Mouse (Mus musculus) ES-Bruce4 (cell line): ENCODE data around the gene Uso1. TPM values are rescaled to one million over a fixed set of nuclear protein-coding genes. Genes with fewer than 3 reads are reported as not detected.
"Not testable (repeated sequence)": the region's sequence is repeated elsewhere in the genome, so short reads cannot be mapped to it uniquely, and the experiment has no call there.

ENCODE experiments used
- H3K27ac ChIP-seq: 2 replicates; pipeline ENCODE4 v1.5.1; 2012; ENCODE audit warnings: low read length, inconsistent platforms; ENCODE audit not compliant: insufficient read depth
- H3K27me3 ChIP-seq: 2 replicates; pipeline ENCODE4 v1.6.1; 2012; ENCODE audit warnings: mild to moderate bottlenecking, low read length, inconsistent platforms; ENCODE audit not compliant: control insufficient read depth, poor library complexity, insufficient read depth, severe bottlenecking
- H3K36me3 ChIP-seq: 2 replicates; pipeline ENCODE4 v1.6.1; 2012; ENCODE audit warnings: inconsistent platforms, mild to moderate bottlenecking, low read length, moderate library complexity; ENCODE audit not compliant: control insufficient read depth, poor library complexity, insufficient read depth, severe bottlenecking
- H3K4me1 ChIP-seq: one replicate; pipeline ENCODE4 v1.8.1; 2011; ENCODE audit warnings: low read length; ENCODE audit not compliant: control insufficient read depth, insufficient read depth
- H3K4me3 ChIP-seq: 2 replicates; pipeline ENCODE4 v1.5.1; 2011; ENCODE audit warnings: low read depth, mild to moderate bottlenecking, low read length
- H3K9ac ChIP-seq: 2 replicates; pipeline ENCODE4 v1.6.1; 2012; ENCODE audit warnings: low read depth, mild to moderate bottlenecking, inconsistent platforms; ENCODE audit not compliant: poor library complexity, severe bottlenecking
- H3K9me3 ChIP-seq: replicated peaks from 2 replicates; pipeline ENCODE4 v1.6.1; 2012; ENCODE audit warnings: mild to moderate bottlenecking, low read length, inconsistent platforms; ENCODE audit not compliant: control insufficient read depth, poor library complexity, insufficient read depth, severe bottlenecking
- CTCF ChIP-seq: IDR thresholded peaks from one replicate; pipeline ENCODE4 v1.8.1; 2011; ENCODE audit warnings: low read depth, low read length
- EP300 ChIP-seq: IDR thresholded peaks from 2 replicates; pipeline ENCODE4 v1.6.1; 2011; ENCODE audit warnings: low read depth, low read length; ENCODE audit not compliant: insufficient read depth
- POLR2A ChIP-seq: IDR thresholded peaks from one replicate; pipeline ENCODE4 v1.8.1; 2011; ENCODE audit warnings: low read length; ENCODE audit not compliant: insufficient read depth
- polyA plus RNA-seq: library from polyadenylated mRNA; stranded (reverse); fragments of >200 nt; gene quantifications from 2 replicates; pipeline ENCODE4 v1.2.4, GENCODE M21; 2011; ENCODE audit warnings: low read depth; ENCODE audit not compliant: missing spikeins, insufficient read depth, insufficient read length

Uso1 gene
- polyA plus RNA-seq, 1 experiment: 72.8 TPM

DNA sequence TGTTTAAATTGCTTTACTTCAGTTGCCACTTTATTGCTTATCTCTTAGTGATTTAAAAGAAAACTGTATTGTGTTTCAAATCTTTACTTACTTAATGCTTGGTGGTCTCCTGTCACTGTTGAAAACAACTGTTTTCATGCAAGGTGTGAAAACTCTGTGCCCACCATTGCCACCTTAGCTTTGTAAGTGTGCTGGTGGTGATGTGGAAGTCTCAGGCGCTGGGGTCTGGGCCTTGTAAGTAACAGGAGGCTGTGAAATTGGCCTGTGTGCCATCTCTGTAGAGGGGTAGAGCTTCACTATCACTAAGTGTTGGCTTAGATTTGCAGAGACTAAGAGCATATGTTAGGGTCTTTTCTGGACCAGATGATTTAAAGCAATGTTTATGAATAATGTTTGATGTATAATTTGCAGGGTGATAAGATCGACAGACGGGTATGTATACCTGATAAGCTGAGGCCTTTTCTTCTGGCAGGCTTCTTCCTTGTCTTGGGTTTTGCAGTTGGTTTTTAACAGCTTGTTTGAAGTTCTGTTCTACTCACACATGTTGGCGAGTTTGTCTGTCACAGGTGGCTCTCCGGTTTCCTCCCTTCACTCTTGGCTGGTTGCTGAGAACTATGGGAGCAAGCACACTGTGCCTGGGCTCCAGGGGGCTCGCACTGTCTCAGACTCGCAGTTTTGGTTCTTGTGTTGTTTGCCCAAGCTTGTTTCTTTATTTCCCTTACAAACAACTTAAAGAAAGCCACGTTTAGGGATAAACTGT lies 45.5 kb downstream of the Uso1 start:
- Histone ChIP-seq H3K4me1 (no peaks in the 10 kb centered on the region), H3K9me3 (no peaks in the 10 kb centered on the region), H3K36me3 (peaks cover 18% of the 10 kb centered on the region), H3K9ac (no peak overlapping the region), H3K27me3 (no peaks in the 10 kb centered on the region), H3K27ac (no peak overlapping the region), H3K4me3 (no peak overlapping the region)
- TF ChIP-seq POLR2A (no peak), EP300 (no peak), CTCF (no peak)

DNA sequence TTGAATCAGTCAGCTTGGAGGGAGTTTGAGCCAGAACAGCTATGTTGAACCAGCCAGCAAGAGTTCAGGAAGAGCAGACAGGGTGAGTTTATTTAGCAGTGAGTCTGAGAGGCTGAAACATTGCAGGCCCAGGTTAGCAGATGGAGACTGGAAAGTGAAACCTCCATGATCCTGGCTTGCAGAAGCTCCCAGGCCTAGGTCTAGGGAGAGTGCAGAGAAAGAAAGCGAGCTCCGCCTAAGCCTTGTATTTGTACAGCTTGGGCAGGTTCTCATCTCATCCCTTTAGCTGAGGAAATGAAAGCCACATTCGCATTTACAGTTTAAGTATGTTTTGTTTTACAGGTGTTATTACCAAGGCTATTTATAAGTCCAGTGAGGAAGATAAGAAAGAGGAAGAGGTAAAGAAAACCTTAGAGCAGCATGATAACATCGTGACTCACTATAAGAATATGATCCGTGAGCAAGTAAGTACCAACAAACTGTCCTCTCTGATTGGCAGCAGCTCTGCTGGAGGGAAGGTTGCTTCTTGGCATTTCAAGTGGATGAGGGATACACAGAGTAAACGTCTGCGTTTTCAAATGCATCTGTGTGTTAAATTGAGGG lies 51.2 kb downstream of the Uso1 start:
- Histone ChIP-seq H3K36me3 (peaks cover 19% of the 10 kb centered on the region), H3K9me3 (no peaks in the 10 kb centered on the region), H3K9ac (no peak overlapping the region), H3K27ac (no peak overlapping the region), H3K4me1 (no peaks in the 10 kb centered on the region), H3K4me3 (no peak overlapping the region), H3K27me3 (no peaks in the 10 kb centered on the region)
- TF ChIP-seq EP300 (no peak), CTCF (no peak), POLR2A (no peak)

DNA sequence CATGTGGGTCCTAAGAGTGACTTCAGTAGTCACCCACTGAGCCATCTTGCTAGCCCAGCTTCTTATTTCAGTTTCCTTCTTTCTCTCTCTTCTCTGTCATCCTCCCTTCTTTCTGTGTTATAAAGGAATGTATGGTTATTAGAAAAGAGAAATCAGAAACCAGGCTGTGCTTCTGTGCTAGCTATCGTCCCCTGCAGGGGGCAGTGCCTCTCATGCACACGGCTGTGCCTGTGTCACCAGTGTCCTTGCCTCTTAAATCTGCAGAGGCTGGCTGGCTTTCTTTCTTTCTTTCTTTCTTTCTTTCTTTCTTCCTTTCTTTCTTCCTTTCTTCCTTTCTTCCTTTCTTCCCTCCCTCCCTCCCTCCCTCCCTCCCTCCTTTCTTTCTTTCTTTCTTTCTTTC lies 58.0 kb downstream of the Uso1 start:
- peaks cover 31% of the 10 kb centered on the region for H3K36me3 ChIP-seq
- not testable (repeated sequence) for H3K4me1 ChIP-seq, H3K27me3 ChIP-seq, H3K9ac ChIP-seq, H3K27ac ChIP-seq, H3K9me3 ChIP-seq, H3K4me3 ChIP-seq
- peak; percentile 80 for TF ChIP-seq CTCF

GRCm38 (mm10) chr5:92196895-92197811 lies 59.4 kb downstream of the Uso1 start:
- no peaks in the 10 kb centered on the region for H3K27me3 ChIP-seq
- peaks cover 45% of the 10 kb centered on the region for H3K36me3 ChIP-seq

GRCm38 (mm10) chr5:92198266-92198665 lies 60.5 kb downstream of the Uso1 start:
- no peak for TF ChIP-seq CTCF
- no peak for TF ChIP-seq POLR2A
- no peak for TF ChIP-seq EP300
- Histone ChIP-seq H3K9ac (no peak overlapping the region), H3K36me3 (peaks cover 45% of the 10 kb centered on the region), H3K9me3 (no peaks in the 10 kb centered on the region), H3K4me1 (no peaks in the 10 kb centered on the region), H3K4me3 (no peak overlapping the region), H3K27ac (no peak overlapping the region), H3K27me3 (no peaks in the 10 kb centered on the region)

More at GRCm38 (mm10) chr5:92196895-92197811, 59.4 kb downstream of the Uso1 start:
- no peak for TF ChIP-seq CTCF
- no peak for TF ChIP-seq POLR2A
- TF ChIP-seq EP300: no peak
- Histone ChIP-seq H3K4me3 (no peak overlapping the region), H3K9ac (no peak overlapping the region), H3K27ac (no peak overlapping the region), H3K4me1 (no peaks in the 10 kb centered on the region), H3K9me3 (no peaks in the 10 kb centered on the region)
